Mouse (Mus musculus) liver, adult 2 months (tissue): ENCODE results near the gene Bcas3.

ENCODE experiments used
- CTCF ChIP-seq: fragments of 200-500 bp; IDR thresholded peaks from 2 replicates; pipeline ENCODE4 v1.5.1; 2011; ENCODE audit warnings: low read depth, low read length, control low read depth
- POLR2A ChIP-seq: fragments of 200-500 bp; IDR thresholded peaks from 2 replicates; pipeline ENCODE4 v1.6.1; 2011; ENCODE audit warnings: low read length, control low read depth; ENCODE audit not compliant: insufficient read depth; ENCODE audit errors: extremely low read depth

GRCm38 (mm10) chr11:85657471-85657870 is 304.5 kb downstream of the Bcas3 start:
- TF ChIP-seq POLR2A (no peak), CTCF (no peak)
